Mouse (Mus musculus) activated CD4-positive, CD25-positive, alpha-beta regulatory T cell, adult 4 months (primary cell): ENCODE results near the gene AF067061. TPM values are rescaled to one million over a fixed set of nuclear protein-coding genes. Genes with fewer than 3 reads are reported as not detected.
"Not testable (repeated sequence)": the region's sequence is repeated elsewhere in the genome, so short reads cannot be mapped to it uniquely, and the experiment has no call there.

Experiments
- ATAC-seq: one replicate; pipeline ENCODE4 v1.8.0; 2017
- polyA plus RNA-seq, 2 experiments: library from polyadenylated mRNA; unstranded; fragments of 100-300 nt; shearing (Covaris generic); gene quantifications; one replicate each; pipeline ENCODE4 v1.2.1; 2017

Gene AF067061
- not detected for polyA plus RNA-seq

- ATAC-seq, result not testable (repeated sequence)
These were observed at the start of gene AF067061 for GRCm38 (mm10) chr13:120262870-120263269. TSS of gene AF067061 (plus strand) at chr13:120263114.

GRCm38 (mm10) chr13:120215847-120216246 lies 47.1 kb upstream of the AF067061 start, which contains the start of gene Gm21762:
TSS of gene Gm21762 (minus strand) at chr13:120215947.
- ATAC-seq, result not testable (repeated sequence)

- ATAC-seq, result not testable (repeated sequence)
These were observed 42.0 kb upstream of the AF067061 start for GRCm38 (mm10) chr13:120220922-120221321.

GRCm38 (mm10) chr13:120223012-120223659 lies 39.8 kb upstream of the AF067061 start:
- not testable (repeated sequence) for ATAC-seq

- not testable (repeated sequence) for ATAC-seq
These were observed 31.1 kb upstream of the AF067061 start for GRCm38 (mm10) chr13:120231798-120232197.

GRCm38 (mm10) chr13:120232447-120233049 lies 30.4 kb upstream of the AF067061 start:
- peak; percentile 28 for ATAC-seq

GRCm38 (mm10) chr13:120238811-120239210 lies 24.1 kb upstream of the AF067061 start, which contains the start of gene Gm21731:
TSS of gene Gm21731 (plus strand) at chr13:120239111.
- ATAC-seq, result not testable (repeated sequence)

GRCm38 (mm10) chr13:120251208-120251924 lies 11.5 kb upstream of the AF067061 start:
- not testable (repeated sequence) for ATAC-seq

GRCm38 (mm10) chr13:120258817-120259658 lies 3.9 kb upstream of the AF067061 start:
- ATAC-seq, result not testable (repeated sequence)

- ATAC-seq, result not testable (repeated sequence)
These were observed 3.2 kb upstream of the AF067061 start for GRCm38 (mm10) chr13:120259718-120260117.

GRCm38 (mm10) chr13:120277837-120278236 lies 14.9 kb downstream of the AF067061 start:
- not testable (repeated sequence) for ATAC-seq

GRCm38 (mm10) chr13:120278784-120279183 lies 15.9 kb downstream of the AF067061 start:
- no peak for ATAC-seq

GRCm38 (mm10) chr13:120299324-120299894 lies 36.5 kb downstream of the AF067061 start:
- ATAC-seq, result peak; percentile 19

- ATAC-seq, result peak; percentile 92
These were observed 37.1 kb downstream of the AF067061 start, which contains the start of gene BC147527 for GRCm38 (mm10) chr13:120299991-120300442. TSS of gene BC147527 (plus strand) at chr13:120300392.

GRCm38 (mm10) chr13:120300853-120301252 lies 37.9 kb downstream of the AF067061 start:
- ATAC-seq, result no peak

GRCm38 (mm10) chr13:120310749-120311148 lies 47.8 kb downstream of the AF067061 start:
- no peak for ATAC-seq

- ATAC-seq, result peak; percentile 68
These were observed 50.7 kb downstream of the AF067061 start for GRCm38 (mm10) chr13:120313584-120313983.
